ENCODE assay signal across 15 mouse cellular contexts in the genomic region with DNA sequence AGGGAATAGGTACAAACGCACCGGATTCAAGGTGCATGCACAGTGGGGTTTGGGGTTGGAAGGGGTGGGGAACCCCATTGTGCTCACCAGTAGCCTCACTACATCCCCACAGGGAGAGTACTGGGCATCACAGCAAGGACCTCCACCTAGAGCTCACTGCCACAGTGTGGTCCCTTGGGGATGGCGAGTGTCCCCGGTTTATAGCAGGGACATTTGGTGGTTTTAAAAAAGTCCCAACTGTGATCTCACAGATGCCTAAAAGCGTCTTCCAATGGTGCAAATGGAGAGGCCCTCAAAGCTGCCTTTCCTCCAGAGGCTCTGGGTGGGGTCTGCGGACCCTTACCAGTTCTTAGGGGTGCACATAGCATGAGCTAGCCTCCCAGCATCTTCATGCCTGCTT.
"Had no signal": no experiment of that assay in that cellular context is flagged by ENCODE, and none has a peak within 500 bp of the region (broad histone marks: within the 10 kb centered on the region; RNA-seq: fewer than 3 reads in every experiment).

No protein-coding gene starts in this region.

- H3K4me3 ChIP-seq: midbrain, embryonic 10.5 days; midbrain, embryonic 12.5 days; myocyte; neural tube, embryonic 13.5 days; neural tube, embryonic 15.5 days had no signal

- H3K27ac ChIP-seq: midbrain, embryonic 10.5 days; midbrain, embryonic 12.5 days; neural tube, embryonic 13.5 days; neural tube, embryonic 15.5 days had no signal

- DNase-seq: lung, adult 18-20 months; lung, embryonic 14.5 days; lung, postnatal 10 days; lung, postnatal 4 days; midbrain, embryonic 14.5 days; retina, postnatal 1 day; right cerebral cortex, adult 18-20 months; thymus, adult 18-20 months; thymus, postnatal 14 days; thymus, postnatal 36 days had no signal
